Mouse (Mus musculus): ENCODE results near the gene Olfr1381. TPM values are rescaled to one million over a fixed set of nuclear protein-coding genes. Genes with fewer than 3 reads are reported as not detected.
"Not testable (repeated sequence)": the region's sequence is repeated elsewhere in the genome, so short reads cannot be mapped to it uniquely, and the experiment has no call there.

The Olfr1381 gene
- total RNA-seq (2021): not detected
- long read RNA-seq, experiment 1: 0 reads
- long read RNA-seq, experiment 2: 0 reads

DNA sequence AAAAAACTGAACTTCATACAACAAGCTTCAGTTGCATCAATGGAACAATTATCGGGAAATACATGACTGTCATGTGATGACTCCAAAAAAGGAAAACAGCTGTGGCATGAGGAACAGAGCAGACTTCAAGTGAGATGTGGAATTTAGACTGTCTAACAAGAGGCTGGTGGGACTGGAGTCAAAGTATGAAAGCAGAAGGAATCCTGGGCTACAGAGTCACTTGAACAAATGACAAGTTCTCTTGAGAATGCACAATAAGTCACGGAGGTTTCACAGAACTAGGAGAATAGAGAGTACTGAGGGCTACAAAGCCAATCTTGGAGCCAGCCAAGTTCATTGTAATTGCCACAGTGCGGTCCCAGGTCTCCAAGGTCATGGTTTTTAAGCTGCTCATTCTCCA, at the start of gene Olfr1381:
Gene Olfr1381 (plus strand): TSS at position 301 of the 400 bp plus-strand sequence.
- DNase-seq: not testable (repeated sequence)

DNA sequence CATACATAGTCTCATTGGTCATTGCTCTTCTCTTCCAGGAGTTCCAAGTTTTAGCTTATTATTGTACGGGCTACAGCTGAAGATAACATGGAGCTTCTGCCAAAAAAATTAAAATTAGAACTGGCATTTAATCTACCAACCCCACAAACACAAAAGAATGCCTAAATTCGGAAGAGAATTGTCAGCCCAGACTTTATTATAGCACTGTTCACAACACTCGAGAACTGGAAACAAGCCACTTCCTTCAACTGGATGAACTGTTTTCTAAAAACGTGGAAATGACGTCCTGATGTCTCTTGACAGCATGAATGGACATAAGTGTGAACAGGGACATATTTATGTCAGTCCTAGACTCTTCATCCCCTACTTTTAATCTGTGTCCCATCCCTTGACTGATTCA, 25.2 kb upstream of the Olfr1381 start:
- no peak for DNase-seq

DNA sequence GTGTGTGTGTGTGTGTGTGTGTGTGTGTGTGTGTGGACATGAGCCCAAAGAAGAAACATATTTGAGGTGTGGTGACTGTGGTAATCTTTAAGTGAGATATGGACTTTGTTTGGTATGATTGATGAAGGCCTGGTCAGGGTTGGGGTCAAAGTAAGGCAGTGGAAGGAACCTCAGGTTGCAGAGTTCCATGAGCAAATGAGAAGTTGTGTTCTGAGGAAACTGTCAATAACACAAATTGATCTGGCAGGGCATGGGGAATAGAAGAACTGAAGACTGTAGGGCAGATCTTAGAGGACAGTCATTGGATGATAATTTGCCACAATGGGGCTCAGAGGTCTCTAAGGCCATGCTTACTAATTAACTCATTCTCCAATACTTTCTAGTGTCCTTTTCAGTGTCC, 23.9 kb upstream of the Olfr1381 start, which contains the start of gene Olfr1383:
Gene Olfr1383 (plus strand): TSS at position 301 of the 400 bp plus-strand sequence.
- DNase-seq: no peak

DNA sequence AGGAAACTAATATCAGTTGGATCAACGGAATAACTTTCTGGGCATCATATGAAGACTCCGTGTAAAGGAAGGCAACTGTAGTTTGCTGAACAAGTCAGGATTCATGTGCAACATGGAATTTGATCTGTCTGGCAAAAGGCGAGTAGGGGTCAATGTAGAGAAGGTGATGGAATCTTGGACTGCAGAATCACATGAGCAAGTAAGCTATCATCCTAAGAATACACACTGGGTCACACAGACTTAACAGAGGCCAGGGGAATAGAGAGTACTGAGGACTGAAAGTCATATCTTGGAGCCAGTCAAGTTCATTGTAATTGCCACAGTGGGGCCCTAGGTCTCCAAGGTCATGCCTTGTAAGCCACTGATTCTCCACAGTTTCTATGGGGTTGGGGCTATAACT, 15.3 kb upstream of the Olfr1381 start, which contains the start of gene Olfr1382:
Gene Olfr1382 (plus strand): TSS at position 301 of the 400 bp plus-strand sequence.
- no peak for DNase-seq

DNA sequence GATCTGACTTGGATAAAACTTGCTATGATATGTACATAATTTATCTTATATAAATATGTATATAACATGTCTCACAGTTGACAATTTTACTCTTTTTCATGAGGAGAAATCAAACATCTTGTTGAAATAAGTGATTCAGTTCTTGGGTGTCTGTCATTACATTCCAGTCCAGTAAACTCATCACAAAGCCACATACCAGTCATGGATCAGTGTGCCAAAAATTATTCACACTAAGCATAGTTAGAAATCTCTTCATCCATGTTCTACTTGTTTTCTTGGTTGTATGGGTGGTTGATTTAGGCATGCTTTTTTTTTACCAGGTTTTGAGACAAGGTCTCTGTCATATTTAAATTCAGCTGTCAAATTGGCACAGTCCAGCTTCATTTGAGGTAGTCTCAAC, 10.5 kb upstream of the Olfr1381 start:
- no peak for DNase-seq

DNA sequence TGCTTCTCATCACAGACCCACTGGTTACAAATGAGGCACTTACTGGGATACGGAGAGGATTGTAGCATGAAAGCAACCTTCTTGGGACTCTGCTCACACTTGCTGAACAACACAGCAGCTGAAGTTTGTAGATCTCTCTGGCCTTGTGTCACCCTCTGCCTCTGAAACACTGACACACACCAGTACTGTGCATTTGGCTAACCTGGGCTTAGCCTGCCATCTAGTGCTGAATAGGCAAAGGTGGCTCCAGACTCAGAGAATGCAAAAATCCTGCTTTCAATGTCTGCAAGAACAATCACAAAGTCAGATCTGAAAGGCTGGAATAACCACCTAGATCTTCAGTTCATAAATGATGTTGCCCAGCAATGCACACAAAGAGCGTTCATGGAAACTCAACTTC, 6.6 kb upstream of the Olfr1381 start:
- DNase-seq: not testable (repeated sequence)

DNA sequence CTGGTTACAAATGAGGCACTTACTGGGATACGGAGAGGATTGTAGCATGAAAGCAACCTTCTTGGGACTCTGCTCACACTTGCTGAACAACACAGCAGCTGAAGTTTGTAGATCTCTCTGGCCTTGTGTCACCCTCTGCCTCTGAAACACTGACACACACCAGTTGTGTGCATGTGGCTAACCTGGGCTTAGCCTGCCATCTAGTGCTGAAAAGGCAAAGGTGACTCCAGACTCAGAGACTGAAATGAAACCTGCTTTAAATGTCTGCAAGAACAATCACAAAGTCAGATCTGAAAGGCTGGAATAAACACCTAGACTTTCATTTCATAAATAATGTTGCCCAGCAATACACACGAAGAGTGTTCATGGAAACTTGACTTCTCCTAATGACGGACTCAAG, 10.8 kb downstream of the Olfr1381 start:
- not testable (repeated sequence) for DNase-seq

DNA sequence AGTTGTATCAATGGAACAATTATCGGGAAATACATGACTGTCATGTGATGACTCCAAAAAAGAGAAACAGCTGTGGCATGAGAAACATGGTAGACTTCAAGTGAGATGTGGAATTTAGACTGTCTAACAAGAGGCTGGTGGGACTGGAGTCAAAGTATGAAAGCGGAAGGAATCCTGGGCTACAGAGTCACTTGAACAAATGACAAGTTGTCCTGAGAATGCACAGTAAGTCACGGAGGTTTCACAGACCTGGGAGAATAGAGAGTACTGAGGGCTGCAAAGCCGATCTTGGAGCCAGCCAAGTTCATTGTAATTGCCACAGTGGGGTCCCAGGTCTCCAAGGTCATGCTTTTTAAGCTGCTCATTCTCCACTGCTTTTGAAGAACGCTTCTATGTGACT, 13.3 kb downstream of the Olfr1381 start, which contains the start of gene Olfr1380:
Gene Olfr1380 (plus strand): TSS at position 301 of the 400 bp plus-strand sequence.
- DNase-seq: not testable (repeated sequence)

DNA sequence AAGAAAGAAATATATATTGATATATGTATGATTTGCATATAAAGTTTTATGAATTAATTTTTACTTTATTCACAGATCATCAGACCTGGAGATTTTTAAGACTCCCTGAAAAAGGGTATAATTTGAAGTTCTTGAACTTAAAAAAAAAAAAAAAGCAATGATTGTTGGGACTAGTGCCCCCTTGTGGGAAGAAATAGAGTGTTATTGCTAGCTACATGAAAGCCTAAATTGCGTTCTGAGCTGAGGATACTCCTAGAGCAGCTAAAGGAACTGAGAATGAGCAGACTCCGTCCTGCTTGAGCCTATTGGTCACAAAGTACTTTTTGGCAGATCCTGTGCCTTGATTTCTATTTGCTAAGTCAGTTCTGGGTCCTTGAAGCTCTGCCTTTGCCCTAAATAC, 31.8 kb downstream of the Olfr1381 start:
- DNase-seq: not testable (repeated sequence)

DNA sequence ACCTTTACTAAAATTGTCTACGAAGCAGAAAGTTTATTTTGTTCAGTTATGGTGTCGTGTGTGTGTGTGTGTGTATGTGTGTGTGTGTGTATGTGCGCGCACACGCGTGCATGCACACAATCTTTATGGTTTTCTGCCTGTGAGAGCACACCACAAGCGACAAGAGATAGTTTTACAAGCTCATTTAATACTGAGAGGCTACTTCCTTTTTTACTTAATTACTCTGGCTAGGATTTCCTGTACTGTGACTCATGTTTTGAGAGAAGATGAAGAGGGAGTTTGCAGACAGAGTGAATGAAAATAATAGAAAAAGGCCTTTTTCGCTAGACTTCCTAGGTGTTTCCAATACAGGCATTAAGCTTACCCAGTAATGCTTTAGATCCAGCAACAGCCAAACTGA, 37.2 kb downstream of the Olfr1381 start:
- not testable (repeated sequence) for DNase-seq

DNA sequence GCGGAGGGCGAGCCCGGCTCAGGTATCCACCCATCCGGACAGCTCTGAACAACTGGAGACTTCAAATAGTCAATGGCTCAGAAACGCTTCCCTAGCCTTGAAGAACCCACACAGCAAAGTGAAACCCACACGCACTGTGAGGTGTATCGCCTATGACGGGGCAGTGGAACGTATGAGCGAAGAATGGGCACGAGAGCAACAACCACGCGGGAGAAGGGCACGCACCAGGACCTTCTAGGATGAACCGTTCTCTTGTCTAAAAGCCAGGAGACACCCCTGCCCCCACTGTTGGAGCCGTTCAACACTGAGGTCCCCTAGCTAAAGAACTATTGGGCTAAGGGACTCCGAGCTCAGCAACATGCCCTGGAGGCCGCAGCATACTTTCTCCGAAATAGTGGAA, 47.0 kb downstream of the Olfr1381 start:
- DNase-seq: no peak

DNA sequence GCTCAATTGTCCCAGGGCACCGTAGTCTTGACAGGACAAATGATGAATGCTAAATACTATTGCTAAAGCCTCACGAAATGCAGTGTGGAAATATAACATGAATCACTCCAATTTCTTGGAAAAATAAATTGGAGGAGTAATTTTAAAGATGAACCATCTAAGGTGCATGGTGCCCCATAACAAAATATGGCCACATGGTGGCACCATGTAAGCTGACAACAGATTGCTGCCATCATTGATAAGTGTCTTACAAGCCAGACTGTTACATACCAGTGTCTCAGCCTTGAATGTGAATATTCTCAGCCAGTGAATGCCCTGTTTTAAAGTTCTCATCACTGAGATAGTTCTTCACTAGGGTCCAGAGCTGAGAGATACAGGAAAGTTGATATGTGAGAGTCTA, 53.9 kb downstream of the Olfr1381 start:
- not testable (repeated sequence) for DNase-seq

Other genes starting within 250 kb of the Olfr1381 start
- gene Olfr10, start 238.7 kb upstream of the Olfr1381 start, total RNA-seq (2021): not detected
- not detected for gene Olfr1391, start 220.7 kb upstream of the Olfr1381 start, total RNA-seq (2021)
- not detected for gene Olfr1390, start 208.3 kb upstream of the Olfr1381 start, total RNA-seq (2021)
- not detected for gene Olfr1389, start 120.4 kb upstream of the Olfr1381 start, total RNA-seq (2021)
- gene Olfr1388, start 106.8 kb upstream of the Olfr1381 start, total RNA-seq (2021): under 1 TPM in 1 of 2 experiments, not detected in 1; 0.08 TPM
- not detected for gene Olfr1387, start 88.1 kb upstream of the Olfr1381 start, total RNA-seq (2021)
- not detected for gene Olfr1386, start 78.4 kb upstream of the Olfr1381 start, total RNA-seq (2021)
- not detected for gene Olfr1385, start 54.4 kb upstream of the Olfr1381 start, total RNA-seq (2021)
- not detected for gene Olfr1384, start 36.7 kb upstream of the Olfr1381 start, total RNA-seq (2021)
- under 1 TPM in 1 of 2 experiments, not detected in 1; 0.29 TPM for gene Olfr1383, start 23.8 kb upstream of the Olfr1381 start, total RNA-seq (2021)
- gene Olfr1382, start 15.2 kb upstream of the Olfr1381 start, total RNA-seq (2021): not detected
- gene Olfr1380, start 13.4 kb downstream of the Olfr1381 start, total RNA-seq (2021): not detected
- gene Flt4, start 65.8 kb downstream of the Olfr1381 start, total RNA-seq (2021): 1 to 10 TPM; 2.9 to 3.2 TPM
- not detected for gene Scgb3a1, start 120.2 kb downstream of the Olfr1381 start, total RNA-seq (2021)
- 10 to 100 TPM; 12.7 to 13.5 TPM for gene Cnot6, start 169.3 kb downstream of the Olfr1381 start, total RNA-seq (2021)

All from gastrocnemius, postnatal 25 days (tissue).